Mouse (Mus musculus) forebrain, embryonic 15.5 days (tissue): ENCODE measurements at regions not wholly inside any gene's neighbourhood (a gene's known extent, or its start where the extent isn't known, plus 50 kb on each side); places are given as distances from the start of the nearest gene placed in this dataset.

Experiments used
- ATAC-seq: fragments of 200-750 bp; cut with Nextera tagmentation; replicated peaks from 2 replicates; pipeline ENCODE4 v1.8.0; 2017; ENCODE audit warnings: mild to moderate bottlenecking, moderate TSS enrichment, moderate library complexity
- H3K27ac ChIP-seq: fragments of 300-500 bp; sonication (generic); replicated peaks from 2 replicates; pipeline ENCODE4 v1.5.1; 2015; ENCODE audit warnings: mild to moderate bottlenecking, inconsistent platforms
- H3K27me3 ChIP-seq: fragments of 300-500 bp; sonication (generic); 2 replicates; pipeline ENCODE4 v1.6.1; 2015; ENCODE audit warnings: inconsistent platforms
- H3K36me3 ChIP-seq: fragments of 300-500 bp; sonication (generic); 2 replicates; pipeline ENCODE4 v1.6.1; 2015; ENCODE audit warnings: mild to moderate bottlenecking, inconsistent platforms
- H3K4me1 ChIP-seq: fragments of 300-500 bp; sonication (generic); 2 replicates; pipeline ENCODE4 v1.6.1; 2015; ENCODE audit warnings: inconsistent platforms
- H3K4me2 ChIP-seq: fragments of 300-500 bp; sonication (generic); replicated peaks from 2 replicates; pipeline ENCODE4 v1.6.1; 2015; ENCODE audit warnings: mild to moderate bottlenecking, inconsistent platforms
- H3K4me3 ChIP-seq: fragments of 300-500 bp; sonication (generic); 2 replicates; pipeline ENCODE4 v1.5.1; 2015; ENCODE audit warnings: mild to moderate bottlenecking, inconsistent platforms
- H3K9ac ChIP-seq: fragments of 300-500 bp; sonication (generic); replicated peaks from 2 replicates; pipeline ENCODE4 v1.6.1; 2015; ENCODE audit warnings: mild to moderate bottlenecking, inconsistent platforms
- H3K9me3 ChIP-seq: fragments of 300-500 bp; sonication (generic); 2 replicates; pipeline ENCODE4 v1.6.1; 2016; ENCODE audit warnings: inconsistent platforms
- WGBS: fragments of 180-500 bp; shearing (Covaris S2); methylation state at CpG from one replicate; pipeline ENCODE4 v1.1.7; 2015; ENCODE audit warnings: mixed read lengths; 5-methylcytosine and 5-hydroxymethylcytosine counted together

DNA sequence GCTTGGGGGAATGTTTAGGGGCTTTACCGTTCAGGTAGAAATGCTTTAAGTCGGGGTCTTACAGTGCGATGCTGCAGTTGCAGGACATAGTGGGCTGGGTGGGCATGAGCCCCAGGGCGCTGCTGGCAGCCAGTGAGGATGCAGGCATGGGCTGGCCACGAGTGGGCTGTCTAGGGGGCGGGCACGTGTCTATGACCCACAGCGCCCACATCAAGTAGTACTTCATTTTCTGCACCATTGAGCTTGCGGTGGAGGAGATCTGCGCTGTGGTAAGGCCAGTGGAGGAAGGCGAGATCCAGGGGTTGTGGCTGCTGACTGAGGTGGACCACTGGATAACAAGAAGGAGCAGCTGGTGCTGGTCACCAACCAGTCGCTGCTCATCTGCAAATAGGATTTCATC, 52.4 kb upstream of the Olfr291 start:
- WGBS, result 28% methylated on average over 12 of the region's 12 CpGs
- Histone ChIP-seq H3K4me2 (no peak overlapping the region), H3K9me3 (no peaks in the 10 kb centered on the region), H3K4me1 (no peaks in the 10 kb centered on the region), H3K27me3 (no peaks in the 10 kb centered on the region), H3K9ac (no peak overlapping the region), H3K4me3 (no peak overlapping the region), H3K36me3 (no peaks in the 10 kb centered on the region), H3K27ac (no peak overlapping the region)
- ATAC-seq, result no peak

- H3K27ac ChIP-seq, result no peak overlapping the region
- no peaks in the 10 kb centered on the region for H3K4me1 ChIP-seq
- H3K9me3 ChIP-seq, result no peaks in the 10 kb centered on the region
- H3K36me3 ChIP-seq, result no peaks in the 10 kb centered on the region
- no peak overlapping the region for H3K9ac ChIP-seq
- no peaks in the 10 kb centered on the region for H3K27me3 ChIP-seq
- ATAC-seq, result peak; percentile 46; the same call in 1 of the 2 replicates
- H3K4me2 ChIP-seq, result no peak overlapping the region
- no peak overlapping the region for H3K4me3 ChIP-seq
- WGBS, result 7% methylated on average over 1 of the region's 1 CpGs
These were observed 58.7 kb upstream of the Olfr291 start for GRCm38 (mm10) chr7:84794655-84795054.

- Histone ChIP-seq H3K27ac (peak overlapping the region; percentile 51), H3K4me2 (peak overlapping the region; percentile 52), H3K36me3 (no peaks in the 10 kb centered on the region), H3K9me3 (no peaks in the 10 kb centered on the region), H3K9ac (peak overlapping the region; percentile 62), H3K4me1 (0 out of 2 replicates have a peak, but pooled peaks cover 4% of the 10 kb centered on the region), H3K4me3 (peak overlapping the region; percentile 46), H3K27me3 (no peaks in the 10 kb centered on the region)
- ATAC-seq, result peak; percentile 97
- 1% methylated on average over 30 of the region's 30 CpGs for WGBS
These were observed 74.0 kb upstream of the Olfr291 start for GRCm38 (mm10) chr7:84779276-84779825.

DNA sequence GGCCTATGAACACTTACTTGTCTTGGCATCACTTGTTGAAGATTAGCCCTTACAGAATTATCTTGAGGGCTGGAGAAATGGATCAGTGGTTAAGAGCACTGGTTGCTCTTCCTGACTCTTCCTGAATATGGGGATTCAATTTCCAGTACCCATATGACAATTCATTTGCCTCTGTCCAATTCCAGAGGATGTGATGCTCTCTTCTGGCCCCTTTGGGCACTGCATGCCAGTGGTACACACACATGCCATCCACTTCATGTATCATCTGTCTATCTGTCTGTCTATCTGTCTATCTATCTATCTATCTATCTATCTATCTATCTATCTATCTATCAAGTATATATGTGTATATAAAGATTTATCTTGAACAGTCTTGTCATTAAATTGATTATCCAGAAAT, 75.7 kb upstream of the Olfr291 start:
- Histone ChIP-seq H3K4me3 (no peak overlapping the region), H3K9ac (no peak overlapping the region), H3K27ac (no peak overlapping the region), H3K4me2 (no peak overlapping the region), H3K9me3 (no peaks in the 10 kb centered on the region), H3K4me1 (0 out of 2 replicates have a peak, but pooled peaks cover 4% of the 10 kb centered on the region), H3K36me3 (no peaks in the 10 kb centered on the region), H3K27me3 (no peaks in the 10 kb centered on the region)
- ATAC-seq, result no peak

- WGBS, result 89% methylated on average over 3 of the region's 3 CpGs
- Histone ChIP-seq H3K9ac (no peak overlapping the region), H3K27me3 (no peaks in the 10 kb centered on the region)
These were observed 66.5 kb upstream of the Zfand6 start for GRCm38 (mm10) chr7:84756261-84756660.

GRCm38 (mm10) chr7:84753361-84753760, 63.6 kb upstream of the Zfand6 start:
- H3K4me2 ChIP-seq, result no peak overlapping the region
- ATAC-seq, result no peak

More at GRCm38 (mm10) chr7:84756261-84756660, 66.5 kb upstream of the Zfand6 start:
- no peak for ATAC-seq
- H3K27ac ChIP-seq, result no peak overlapping the region
- H3K4me1 ChIP-seq, result no peaks in the 10 kb centered on the region
- H3K9me3 ChIP-seq, result no peaks in the 10 kb centered on the region
- no peak overlapping the region for H3K4me3 ChIP-seq
- H3K4me2 ChIP-seq, result no peak overlapping the region
- H3K36me3 ChIP-seq, result no peaks in the 10 kb centered on the region

DNA sequence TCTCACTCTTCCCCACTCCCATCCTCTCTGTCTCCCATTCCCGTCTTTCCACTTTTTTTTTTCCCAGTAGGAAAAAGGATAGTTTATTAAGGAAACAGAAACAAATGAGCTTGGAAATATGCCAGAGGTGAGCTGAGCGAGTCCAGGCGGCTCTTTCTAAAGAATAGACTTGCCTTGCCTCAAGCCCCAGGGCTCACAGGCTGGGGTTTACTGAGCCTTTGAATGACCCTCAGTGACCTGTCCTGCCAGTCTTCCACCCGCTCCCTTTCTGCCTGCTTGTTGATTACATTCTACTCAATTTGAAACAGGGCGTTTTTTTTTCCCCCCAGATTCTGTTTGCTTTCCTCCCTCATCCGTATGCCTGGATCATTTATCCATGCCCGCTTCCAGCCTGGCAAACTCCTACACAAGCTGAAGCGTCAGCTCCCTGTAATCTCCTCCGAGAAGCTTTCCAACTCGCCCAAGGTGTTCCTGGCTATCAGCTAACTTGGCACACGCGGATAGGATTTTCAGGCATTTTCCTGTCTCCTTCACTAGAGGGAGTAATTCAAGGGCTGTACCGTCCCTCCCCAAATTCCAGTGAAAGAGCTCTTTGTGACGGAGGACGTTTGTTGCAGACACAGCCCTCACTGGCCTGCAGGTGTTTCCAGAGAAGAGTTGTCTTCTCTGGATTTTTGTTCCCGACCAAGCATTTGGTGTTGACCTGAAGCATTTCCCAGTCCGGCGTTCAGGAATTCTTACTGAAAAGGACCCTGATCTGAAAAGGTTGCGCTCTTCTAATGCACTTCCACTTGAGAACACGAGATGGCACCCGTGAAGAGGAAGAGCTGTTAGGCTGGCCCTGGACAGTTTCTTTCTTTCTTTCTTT, 59.9 kb upstream of the Zfand6 start:
- H3K4me1 ChIP-seq, result peaks cover 6% of the 10 kb centered on the region; the same call in 1 of the 2 replicates
- no peaks in the 10 kb centered on the region for H3K36me3 ChIP-seq
- H3K27me3 ChIP-seq, result no peaks in the 10 kb centered on the region
- peak overlapping the region; percentile 57 for H3K9ac ChIP-seq
- peak overlapping the region; percentile 49 for H3K4me3 ChIP-seq
- no peaks in the 10 kb centered on the region for H3K9me3 ChIP-seq
- H3K4me2 ChIP-seq, result peak overlapping the region; percentile 68
- peak overlapping the region; percentile 60; the same call in 1 of the 2 replicates for H3K27ac ChIP-seq
- under 1% methylated on average over 21 of the region's 21 CpGs for WGBS
- ATAC-seq, result peak; percentile 90

More at GRCm38 (mm10) chr7:84753361-84753760, 63.6 kb upstream of the Zfand6 start:
- Histone ChIP-seq H3K9me3 (no peaks in the 10 kb centered on the region), H3K27me3 (no peaks in the 10 kb centered on the region), H3K9ac (no peak overlapping the region), H3K27ac (no peak overlapping the region), H3K4me1 (peaks cover 6% of the 10 kb centered on the region; the same call in 1 of the 2 replicates), H3K36me3 (no peaks in the 10 kb centered on the region), H3K4me3 (no peak overlapping the region)
- 88% methylated on average over 1 of the region's 1 CpGs for WGBS

DNA sequence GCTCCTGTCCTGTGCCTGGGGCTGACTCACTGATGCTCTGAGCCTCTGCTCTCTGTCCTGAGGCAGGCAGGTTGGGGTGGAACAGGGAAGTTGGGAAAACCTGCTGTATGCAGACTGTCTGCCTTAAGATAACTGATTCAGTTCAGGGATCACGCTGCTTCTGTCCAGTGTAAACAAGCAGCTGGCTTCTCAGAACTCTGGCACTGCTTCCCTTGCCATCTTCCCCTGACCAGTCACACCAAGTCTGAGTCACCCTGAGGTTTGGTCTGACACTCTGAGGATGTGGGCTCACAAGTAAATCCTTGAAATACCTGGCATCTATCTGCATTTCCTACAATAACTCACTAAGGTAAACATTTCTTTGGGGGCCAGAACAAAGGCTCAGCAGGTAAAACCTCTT, 58.1 kb upstream of the Zfand6 start:
- no peak for ATAC-seq
- H3K4me1 ChIP-seq, result peaks cover 6% of the 10 kb centered on the region; the same call in 1 of the 2 replicates
- H3K36me3 ChIP-seq, result no peaks in the 10 kb centered on the region
- no peak overlapping the region for H3K27ac ChIP-seq
- no peak overlapping the region for H3K4me3 ChIP-seq
- H3K27me3 ChIP-seq, result no peaks in the 10 kb centered on the region
- H3K9ac ChIP-seq, result no peak overlapping the region
- no peak overlapping the region for H3K4me2 ChIP-seq
- H3K9me3 ChIP-seq, result no peaks in the 10 kb centered on the region
- 81% methylated on average over 1 of the region's 1 CpGs for WGBS

DNA sequence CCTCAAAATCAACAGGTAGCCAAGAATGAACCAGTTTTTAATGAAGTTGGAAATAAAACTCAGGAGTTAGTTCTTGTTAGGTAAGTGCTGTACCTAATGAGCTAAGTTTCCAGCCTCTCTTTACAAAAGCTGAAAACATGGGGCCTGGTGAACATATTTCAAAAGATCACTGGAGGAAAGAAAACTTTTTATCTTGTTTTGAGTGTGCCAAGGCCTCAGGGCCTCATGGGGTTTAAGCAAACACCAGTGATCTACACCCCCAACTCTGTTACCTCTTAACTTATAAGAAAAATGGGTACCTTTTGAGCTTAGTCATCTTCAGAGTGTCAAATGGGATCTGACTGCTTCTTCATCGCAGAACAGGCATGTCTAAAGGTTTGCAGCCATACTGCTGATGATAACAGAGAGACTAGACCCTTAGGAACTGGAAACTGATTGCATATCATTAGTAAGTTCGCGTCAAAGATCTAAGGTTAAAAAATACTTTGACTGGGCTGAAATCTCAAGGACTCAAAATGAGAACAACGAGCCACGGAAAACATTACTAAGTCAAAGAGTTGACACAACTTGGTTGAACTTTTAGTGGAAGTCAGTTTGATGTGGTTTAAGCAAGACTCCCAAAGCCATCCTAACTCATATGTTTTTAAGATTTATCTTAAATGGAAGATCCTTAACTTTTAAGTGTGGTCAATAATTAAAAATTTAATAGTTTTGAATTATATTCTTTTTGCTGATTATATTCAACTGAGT, 54.7 kb upstream of the Zfand6 start:
- Histone ChIP-seq H3K9ac (no peak overlapping the region), H3K9me3 (no peaks in the 10 kb centered on the region), H3K36me3 (no peaks in the 10 kb centered on the region), H3K4me1 (peaks cover 4% of the 10 kb centered on the region; the same call in 1 of the 2 replicates), H3K4me3 (no peak overlapping the region), H3K4me2 (no peak overlapping the region), H3K27ac (no peak overlapping the region), H3K27me3 (no peaks in the 10 kb centered on the region)
- no peak for ATAC-seq
- WGBS, result 96% methylated on average over 5 of the region's 5 CpGs

GRCm38 (mm10) chr7:84739965-84740390, 50.2 kb upstream of the Zfand6 start:
- no peaks in the 10 kb centered on the region for H3K4me1 ChIP-seq
- H3K27me3 ChIP-seq, result no peaks in the 10 kb centered on the region
- no peak overlapping the region for H3K4me3 ChIP-seq
- H3K9ac ChIP-seq, result no peak overlapping the region
- H3K9me3 ChIP-seq, result no peaks in the 10 kb centered on the region
- 24% methylated on average over 2 of the region's 2 CpGs for WGBS
- no peak overlapping the region for H3K4me2 ChIP-seq
- H3K36me3 ChIP-seq, result no peaks in the 10 kb centered on the region
- ATAC-seq, result no peak
- no peak overlapping the region for H3K27ac ChIP-seq
